Mouse (Mus musculus): ENCODE measurements around the gene Dtx3. TPM values are rescaled to one million over a fixed set of nuclear protein-coding genes. Genes with fewer than 3 reads are reported as not detected.
"Not testable (repeated sequence)": the region's sequence is repeated elsewhere in the genome, so short reads cannot be mapped to it uniquely, and the experiment has no call there.

The Dtx3 gene
- polyA plus RNA-seq, 1 experiment from 2014 or later, result 112 TPM

DNA sequence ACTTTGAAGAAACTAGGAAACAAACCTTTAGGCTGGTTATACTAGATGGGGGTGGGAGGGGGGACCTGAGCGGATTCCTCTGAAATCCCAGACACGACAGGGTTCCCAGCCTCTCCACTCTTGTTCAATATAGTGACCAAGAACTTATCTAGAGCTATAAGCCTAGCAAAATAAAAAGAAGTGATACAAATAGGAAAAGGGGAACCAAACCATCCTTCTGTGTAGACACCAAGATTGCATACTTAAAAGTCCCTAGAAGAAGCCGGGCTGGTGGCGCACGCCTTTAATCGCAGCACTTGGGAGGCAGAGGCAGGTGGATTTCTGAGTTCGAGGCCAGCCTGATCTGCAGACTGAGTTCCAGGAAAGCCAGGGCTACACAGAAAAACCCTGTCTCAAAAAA is 42.2 kb downstream of the Dtx3 start:
- Histone ChIP-seq H3K36me3 (ENCODE audit: control insufficient read depth, insufficient read depth, low read length) (no peaks in the 10 kb centered on the region), H3K9ac (ENCODE audit: low read depth, low read length) (no peak overlapping the region), H3K9me3 (ENCODE audit: control insufficient read depth, low read length) (no peaks in the 10 kb centered on the region), H3K4me2 (ENCODE audit: low read depth, low read length) (no peak overlapping the region), H3K4me1 (ENCODE audit: control insufficient read depth, insufficient read depth, low read length) (no peaks in the 10 kb centered on the region), H3K4me3 (ENCODE audit: low read depth, low read length) (no peak overlapping the region), H3K27me3 (replicated peaks; ENCODE audit: control insufficient read depth, insufficient read depth, low read length) (no peaks in the 10 kb centered on the region), H3K27ac (replicated peaks; ENCODE audit: low read depth, low read length) (no peak overlapping the region)
- 93% methylated on average over 7 of the region's 7 CpGs for WGBS
- ATAC-seq (ENCODE audit: low read depth), result no peak
- no peak for DNase-seq (ENCODE audit: low spot score)

DNA sequence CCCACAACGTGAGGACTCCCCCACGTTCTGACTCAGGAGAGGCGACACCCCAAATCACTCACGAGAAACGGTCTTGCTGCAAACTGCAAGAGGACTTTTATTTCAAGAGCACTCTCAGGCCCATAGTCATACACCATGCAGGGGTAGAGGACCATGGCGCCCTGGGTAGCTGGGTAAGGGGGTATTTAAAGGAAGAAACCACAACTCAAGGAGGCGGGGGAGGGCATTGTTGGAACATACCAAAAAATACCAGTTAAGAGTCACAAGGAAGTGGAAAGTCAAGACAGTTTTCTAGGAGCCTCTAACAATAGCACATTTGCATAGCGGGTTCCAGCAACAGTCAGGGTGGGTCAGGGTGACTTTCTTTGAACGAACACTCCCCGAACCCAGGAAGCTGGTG is 43.0 kb downstream of the Dtx3 start:
- H3K4me1 ChIP-seq (ENCODE audit: control insufficient read depth, insufficient read depth, low read length); H3K36me3 ChIP-seq (ENCODE audit: control insufficient read depth, insufficient read depth, low read length); ATAC-seq (ENCODE audit: low read depth); H3K27ac ChIP-seq (replicated peaks; ENCODE audit: low read depth, low read length); H3K4me3 ChIP-seq (ENCODE audit: low read depth, low read length); H3K27me3 ChIP-seq (replicated peaks; ENCODE audit: control insufficient read depth, insufficient read depth, low read length); DNase-seq (ENCODE audit: low spot score); H3K9ac ChIP-seq (ENCODE audit: low read depth, low read length); H3K9me3 ChIP-seq (ENCODE audit: control insufficient read depth, low read length); H3K4me2 ChIP-seq (ENCODE audit: low read depth, low read length): not testable (repeated sequence)
- 83% methylated on average over 10 of the region's 10 CpGs for WGBS

DNA sequence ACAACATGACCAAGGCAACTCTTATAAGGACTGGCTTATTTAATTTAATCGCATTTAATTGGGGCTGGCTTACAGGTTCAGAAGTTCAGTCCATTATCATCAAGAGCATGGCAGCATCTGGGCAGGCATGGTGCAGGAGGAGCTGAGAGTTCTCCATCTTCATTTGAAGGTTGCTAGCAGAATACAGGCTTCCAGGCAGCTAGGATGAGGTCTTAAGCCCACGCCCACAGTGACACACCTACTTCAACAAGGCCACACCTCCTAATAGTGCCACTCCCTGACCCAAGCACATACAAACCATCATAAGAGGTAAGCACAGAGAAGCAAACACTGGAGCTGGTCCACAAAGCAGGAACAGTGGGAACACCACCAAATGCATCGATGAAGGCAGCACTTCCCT is 44.3 kb downstream of the Dtx3 start:
- not testable (repeated sequence) for H3K9me3 ChIP-seq (ENCODE audit: control insufficient read depth, low read length); H3K4me3 ChIP-seq (ENCODE audit: low read depth, low read length); H3K27ac ChIP-seq (replicated peaks; ENCODE audit: low read depth, low read length); H3K9ac ChIP-seq (ENCODE audit: low read depth, low read length); H3K36me3 ChIP-seq (ENCODE audit: control insufficient read depth, insufficient read depth, low read length); H3K4me2 ChIP-seq (ENCODE audit: low read depth, low read length); H3K4me1 ChIP-seq (ENCODE audit: control insufficient read depth, insufficient read depth, low read length); ATAC-seq (ENCODE audit: low read depth); DNase-seq (ENCODE audit: low spot score); H3K27me3 ChIP-seq (replicated peaks; ENCODE audit: control insufficient read depth, insufficient read depth, low read length)
- WGBS, result 87% methylated on average over 3 of the region's 3 CpGs

DNA sequence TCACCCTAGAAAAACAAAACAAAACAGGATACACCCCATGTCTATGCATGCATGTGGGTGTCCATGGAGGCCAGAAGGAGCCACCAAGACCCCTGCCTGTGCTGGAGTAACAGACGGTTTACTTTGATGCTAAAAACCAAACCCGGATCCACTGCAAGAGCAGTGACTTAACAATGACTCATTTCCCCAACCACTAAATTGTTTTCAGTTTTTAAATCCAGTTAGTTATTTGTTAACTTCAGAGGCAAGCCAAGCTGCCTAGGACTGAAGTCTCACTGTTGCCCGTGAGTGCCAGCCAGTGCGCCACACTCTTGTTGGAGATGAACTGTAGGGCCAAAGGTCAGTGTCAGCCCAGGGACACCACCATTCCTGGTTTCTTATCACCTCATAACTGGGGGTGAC is 45.1 kb downstream of the Dtx3 start:
- Histone ChIP-seq H3K4me1 (ENCODE audit: control insufficient read depth, insufficient read depth, low read length) (no peaks in the 10 kb centered on the region), H3K4me2 (ENCODE audit: low read depth, low read length) (no peak overlapping the region), H3K36me3 (ENCODE audit: control insufficient read depth, insufficient read depth, low read length) (no peaks in the 10 kb centered on the region), H3K27ac (replicated peaks; ENCODE audit: low read depth, low read length) (no peak overlapping the region), H3K27me3 (replicated peaks; ENCODE audit: control insufficient read depth, insufficient read depth, low read length) (no peaks in the 10 kb centered on the region), H3K4me3 (ENCODE audit: low read depth, low read length) (no peak overlapping the region), H3K9me3 (ENCODE audit: control insufficient read depth, low read length) (no peaks in the 10 kb centered on the region), H3K9ac (ENCODE audit: low read depth, low read length) (no peak overlapping the region)
- no peak for DNase-seq (ENCODE audit: low spot score)
- ATAC-seq (ENCODE audit: low read depth), result no peak
- WGBS, result 84% methylated on average over 4 of the region's 4 CpGs

GRCm38 (mm10) chr10:127147135-127147534 is 48.4 kb downstream of the Dtx3 start:
- H3K4me3 ChIP-seq (ENCODE audit: low read depth, low read length), result no peak overlapping the region
- H3K4me1 ChIP-seq (ENCODE audit: control insufficient read depth, insufficient read depth, low read length), result no peaks in the 10 kb centered on the region
- no peaks in the 10 kb centered on the region for H3K36me3 ChIP-seq (ENCODE audit: control insufficient read depth, insufficient read depth, low read length)
- no peak overlapping the region for H3K9ac ChIP-seq (ENCODE audit: low read depth, low read length)
- H3K27me3 ChIP-seq (replicated peaks; ENCODE audit: control insufficient read depth, insufficient read depth, low read length), result no peaks in the 10 kb centered on the region
- ATAC-seq (ENCODE audit: low read depth), result no peak
- H3K4me2 ChIP-seq (ENCODE audit: low read depth, low read length), result no peak overlapping the region
- 82% methylated on average over 6 of the region's 6 CpGs for WGBS
- no peak for DNase-seq (ENCODE audit: low spot score)
- H3K9me3 ChIP-seq (ENCODE audit: control insufficient read depth, low read length), result no peaks in the 10 kb centered on the region
- H3K27ac ChIP-seq (replicated peaks; ENCODE audit: low read depth, low read length), result no peak overlapping the region

DNA sequence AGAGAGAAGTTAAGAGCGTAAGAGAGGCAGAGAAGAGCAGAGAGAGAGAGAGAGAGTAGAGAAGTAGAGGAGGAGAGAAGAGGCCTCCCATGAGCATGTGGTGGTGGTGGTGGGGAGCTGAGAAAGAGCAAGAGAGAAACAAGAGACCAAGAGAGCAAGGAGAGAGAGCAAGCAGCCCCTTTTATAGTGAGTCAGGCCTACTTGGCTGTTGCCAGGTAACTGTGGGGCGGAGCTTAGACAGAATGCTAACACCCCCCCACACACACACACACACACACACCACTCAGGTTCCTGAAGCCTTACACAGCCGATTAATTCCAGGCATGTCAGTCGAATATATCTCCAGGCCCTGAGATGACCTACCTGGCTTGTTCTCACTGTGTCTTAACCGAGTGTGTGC is 50.2 kb downstream of the Dtx3 start:
- no peaks in the 10 kb centered on the region for H3K27me3 ChIP-seq (replicated peaks; ENCODE audit: control insufficient read depth, insufficient read depth, low read length)
- no peak overlapping the region for H3K9ac ChIP-seq (ENCODE audit: low read depth, low read length)
- H3K36me3 ChIP-seq (ENCODE audit: control insufficient read depth, insufficient read depth, low read length), result no peaks in the 10 kb centered on the region
- no peak overlapping the region for H3K4me3 ChIP-seq (ENCODE audit: low read depth, low read length)
- H3K9me3 ChIP-seq (ENCODE audit: control insufficient read depth, low read length), result no peaks in the 10 kb centered on the region
- no peak overlapping the region for H3K27ac ChIP-seq (replicated peaks; ENCODE audit: low read depth, low read length)
- ATAC-seq (ENCODE audit: low read depth) (no peak), DNase-seq (ENCODE audit: low spot score) (no peak)
- no peak overlapping the region for H3K4me2 ChIP-seq (ENCODE audit: low read depth, low read length)
- WGBS, result 68% methylated on average over 5 of the region's 5 CpGs
- no peaks in the 10 kb centered on the region for H3K4me1 ChIP-seq (ENCODE audit: control insufficient read depth, insufficient read depth, low read length)

DNA sequence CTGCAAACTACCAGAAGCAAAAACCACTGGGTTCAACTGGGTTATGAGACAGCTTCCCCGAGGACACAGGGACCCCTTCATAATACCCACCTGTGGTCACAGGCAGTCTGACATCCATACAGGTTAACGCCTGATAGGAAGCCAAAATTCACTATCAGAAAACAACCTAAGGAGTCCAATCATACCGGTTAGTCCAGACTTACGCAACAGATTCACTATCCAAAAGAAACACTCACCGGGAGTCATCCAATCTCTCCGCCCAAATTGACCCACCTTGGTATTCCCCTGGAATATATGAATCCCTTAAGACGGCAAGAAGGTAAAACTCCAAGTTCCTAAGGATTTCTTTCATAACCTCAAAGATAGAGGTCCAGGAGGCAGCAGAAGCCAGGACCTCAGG is 51.0 kb downstream of the Dtx3 start:
- Histone ChIP-seq H3K27me3 (replicated peaks; ENCODE audit: control insufficient read depth, insufficient read depth, low read length) (no peaks in the 10 kb centered on the region), H3K4me2 (ENCODE audit: low read depth, low read length) (no peak overlapping the region), H3K4me3 (ENCODE audit: low read depth, low read length) (no peak overlapping the region), H3K4me1 (ENCODE audit: control insufficient read depth, insufficient read depth, low read length) (no peaks in the 10 kb centered on the region), H3K9ac (ENCODE audit: low read depth, low read length) (no peak overlapping the region), H3K36me3 (ENCODE audit: control insufficient read depth, insufficient read depth, low read length) (no peaks in the 10 kb centered on the region), H3K27ac (replicated peaks; ENCODE audit: low read depth, low read length) (no peak overlapping the region), H3K9me3 (ENCODE audit: control insufficient read depth, low read length) (no peaks in the 10 kb centered on the region)
- 89% methylated on average over 7 of the region's 7 CpGs for WGBS
- DNase-seq (ENCODE audit: low spot score) (no peak), ATAC-seq (ENCODE audit: low read depth) (no peak)

- 76% methylated on average over 8 of the region's 8 CpGs for WGBS
- Histone ChIP-seq H3K4me3 (ENCODE audit: low read depth, low read length) (no peak overlapping the region), H3K4me1 (ENCODE audit: control insufficient read depth, insufficient read depth, low read length) (no peaks in the 10 kb centered on the region), H3K36me3 (ENCODE audit: control insufficient read depth, insufficient read depth, low read length) (no peaks in the 10 kb centered on the region), H3K27ac (replicated peaks; ENCODE audit: low read depth, low read length) (no peak overlapping the region), H3K27me3 (replicated peaks; ENCODE audit: control insufficient read depth, insufficient read depth, low read length) (no peaks in the 10 kb centered on the region), H3K9me3 (ENCODE audit: control insufficient read depth, low read length) (no peaks in the 10 kb centered on the region), H3K4me2 (ENCODE audit: low read depth, low read length) (no peak overlapping the region), H3K9ac (ENCODE audit: low read depth, low read length) (no peak overlapping the region)
- ATAC-seq (ENCODE audit: low read depth) (no peak), DNase-seq (ENCODE audit: low spot score) (no peak)
Measured at GRCm38 (mm10) chr10:127143228-127143627, 52.3 kb downstream of the Dtx3 start.

DNA sequence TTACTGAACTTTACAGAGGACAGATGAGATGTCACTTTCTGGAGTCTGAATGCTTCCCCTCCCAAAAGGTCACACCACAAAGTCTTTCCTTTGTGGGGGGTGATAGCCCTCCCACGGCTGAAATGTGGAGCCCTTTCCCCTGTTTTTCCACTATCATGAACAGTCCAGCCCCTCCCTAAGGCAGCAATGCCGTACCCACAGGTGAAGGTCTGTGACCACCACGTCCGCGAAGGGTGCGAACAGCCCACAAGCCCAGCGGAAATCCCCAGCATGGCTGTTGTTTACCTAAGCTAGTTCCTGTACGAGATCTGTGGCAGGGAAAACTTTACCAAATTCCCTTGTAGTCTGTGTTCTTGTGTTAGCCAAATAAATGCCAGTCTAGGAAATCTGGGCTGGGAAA is 54.0 kb downstream of the Dtx3 start:
- no peak for ATAC-seq (ENCODE audit: low read depth)
- DNase-seq (ENCODE audit: low spot score), result no peak

More for the DNA sequence above, 54.0 kb downstream of the Dtx3 start:
- Histone ChIP-seq H3K27me3 (replicated peaks; ENCODE audit: control insufficient read depth, insufficient read depth, low read length) (no peaks in the 10 kb centered on the region), H3K9ac (ENCODE audit: low read depth, low read length) (no peak overlapping the region), H3K4me3 (ENCODE audit: low read depth, low read length) (no peak overlapping the region), H3K9me3 (ENCODE audit: control insufficient read depth, low read length) (no peaks in the 10 kb centered on the region), H3K36me3 (ENCODE audit: control insufficient read depth, insufficient read depth, low read length) (no peaks in the 10 kb centered on the region), H3K27ac (replicated peaks; ENCODE audit: low read depth, low read length) (no peak overlapping the region), H3K4me1 (ENCODE audit: control insufficient read depth, insufficient read depth, low read length) (no peaks in the 10 kb centered on the region), H3K4me2 (ENCODE audit: low read depth, low read length) (no peak overlapping the region)
- WGBS, result 75% methylated on average over 8 of the region's 8 CpGs

All from embryonic facial prominence, embryonic 14.5 days (tissue).